Mouse (Mus musculus) small intestine, adult 2 months (tissue): Measurements from ENCODE around the gene Tlr3.

Experiments used
- CTCF ChIP-seq: fragments of 200-500 bp; IDR thresholded peaks from 2 replicates; pipeline ENCODE4 v1.5.1; 2012; ENCODE audit warnings: low read depth, mild to moderate bottlenecking, control low read depth, inconsistent platforms, low read length, moderate library complexity, mixed read lengths; ENCODE audit not compliant: insufficient replicate concordance, insufficient read length; ENCODE audit errors: extremely low read depth
- POLR2A ChIP-seq: fragments of 200-500 bp; IDR thresholded peaks from 2 replicates; pipeline ENCODE4 v1.6.1; 2012; ENCODE audit warnings: low read depth, mild to moderate bottlenecking, control low read depth, inconsistent platforms, low read length, moderate library complexity

DNA sequence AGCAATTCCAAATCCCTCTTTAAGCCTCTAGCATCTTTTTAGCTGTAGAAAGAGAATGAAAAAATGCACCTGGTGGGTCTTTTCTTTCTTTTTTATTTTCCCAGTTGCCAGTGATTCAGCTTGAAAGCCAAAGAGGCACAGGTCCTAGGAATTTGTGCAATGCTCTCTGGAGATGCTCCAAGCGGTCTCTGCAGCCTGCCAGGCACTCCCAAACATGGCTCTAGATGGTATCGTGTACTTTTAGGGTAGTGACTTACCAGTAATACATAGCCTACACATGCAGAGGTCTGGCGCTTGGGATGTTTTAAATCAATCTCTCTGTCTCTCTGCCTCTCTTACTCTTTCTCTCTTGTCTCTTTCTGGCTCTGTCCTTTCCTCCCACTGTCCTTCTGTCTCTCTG, 38.0 kb upstream of the Tlr3 start:
- no peak for TF ChIP-seq CTCF
- no peak for TF ChIP-seq POLR2A
